Mouse (Mus musculus) ovary, postnatal 14 days (tissue): ENCODE results near the gene Ctrb1.
"Not testable (repeated sequence)": the region's sequence is repeated elsewhere in the genome, so short reads cannot be mapped to it uniquely, and the experiment has no call there.

ENCODE experiments used
- DNase-seq: peaks from one replicate; pipeline ENCODE4 v3.0.0; 2022; ENCODE audit warnings: low spot score

The Ctrb1 gene

GRCm38 (mm10) chr8:111680423-111681028, 10.3 kb downstream of the Ctrb1 start:
- DNase-seq = no peak

- no peak for DNase-seq
These were observed 12.0 kb downstream of the Ctrb1 start for GRCm38 (mm10) chr8:111678848-111679247.

- DNase-seq = peak; percentile 59
These were observed 12.7 kb downstream of the Ctrb1 start for GRCm38 (mm10) chr8:111678111-111678510.

DNA sequence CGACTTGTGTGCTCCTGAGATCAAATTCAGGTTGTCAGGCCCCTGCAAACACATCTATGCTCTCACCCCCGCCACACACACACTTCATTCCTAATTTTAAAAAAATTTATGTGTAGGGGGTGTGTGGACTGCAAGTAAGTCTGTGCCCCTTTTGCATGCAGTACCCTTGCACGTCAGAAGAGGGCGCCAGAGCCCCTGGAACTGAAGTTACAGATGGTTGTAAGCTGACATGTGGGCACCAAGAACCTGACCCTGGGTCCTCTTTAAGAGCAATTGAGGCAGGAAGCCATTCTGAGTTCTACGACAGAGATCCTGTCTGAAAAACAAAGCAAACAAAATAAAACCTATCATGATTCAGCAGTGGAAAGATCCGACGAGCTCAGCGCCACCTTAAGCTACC, 14.6 kb downstream of the Ctrb1 start:
- DNase-seq = no peak

DNA sequence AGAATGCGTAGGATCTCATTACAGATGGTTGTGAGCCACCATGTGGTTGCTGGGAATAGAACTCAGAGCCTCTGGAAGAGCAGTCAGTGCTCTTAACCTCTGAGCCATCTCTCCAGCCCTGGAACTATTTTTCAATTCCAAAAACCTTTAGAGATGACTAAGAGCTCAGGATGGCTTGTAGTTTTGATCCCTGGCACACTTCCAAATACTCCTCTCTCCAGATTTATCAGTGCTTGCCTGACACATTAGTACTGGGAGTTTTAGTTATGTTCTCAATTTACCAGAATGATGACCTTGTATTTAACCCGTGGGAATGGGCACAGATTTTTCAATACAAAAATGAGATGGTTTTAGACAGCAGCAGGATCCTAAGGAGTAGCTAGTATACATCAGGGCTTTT, 24.1 kb downstream of the Ctrb1 start:
- DNase-seq = no peak

- peak; percentile 74 for DNase-seq
These were observed 28.3 kb downstream of the Ctrb1 start for GRCm38 (mm10) chr8:111662473-111662872.

DNA sequence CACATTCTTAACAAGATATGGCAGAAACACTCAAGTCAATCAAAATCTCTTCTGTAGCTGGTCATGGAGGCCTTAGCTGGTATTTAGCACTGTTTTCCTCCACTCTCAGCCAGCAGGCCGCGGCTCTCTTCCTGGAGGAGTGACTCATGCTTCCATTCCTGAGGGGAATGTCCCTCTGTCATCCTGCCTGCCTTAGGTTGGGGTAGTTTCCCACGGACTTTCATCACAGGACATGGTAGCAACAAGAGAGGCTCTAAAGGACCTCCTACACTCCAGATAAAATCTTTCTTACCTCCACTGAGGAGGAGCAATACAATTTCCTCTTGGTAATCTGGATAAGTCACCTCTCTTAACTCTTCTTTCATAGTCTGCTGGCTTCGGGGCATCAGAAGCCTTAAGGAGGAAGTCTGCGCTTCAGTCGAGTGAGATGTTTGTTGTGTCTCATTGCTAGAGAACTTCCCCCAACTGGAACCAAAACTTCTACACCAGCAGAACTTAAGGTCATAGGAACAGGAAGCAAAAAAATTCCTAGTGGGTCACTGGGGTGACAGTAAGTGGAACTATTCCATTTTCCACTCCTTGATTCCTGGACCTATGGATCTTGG, 31.9 kb downstream of the Ctrb1 start:
- no peak for DNase-seq

DNA sequence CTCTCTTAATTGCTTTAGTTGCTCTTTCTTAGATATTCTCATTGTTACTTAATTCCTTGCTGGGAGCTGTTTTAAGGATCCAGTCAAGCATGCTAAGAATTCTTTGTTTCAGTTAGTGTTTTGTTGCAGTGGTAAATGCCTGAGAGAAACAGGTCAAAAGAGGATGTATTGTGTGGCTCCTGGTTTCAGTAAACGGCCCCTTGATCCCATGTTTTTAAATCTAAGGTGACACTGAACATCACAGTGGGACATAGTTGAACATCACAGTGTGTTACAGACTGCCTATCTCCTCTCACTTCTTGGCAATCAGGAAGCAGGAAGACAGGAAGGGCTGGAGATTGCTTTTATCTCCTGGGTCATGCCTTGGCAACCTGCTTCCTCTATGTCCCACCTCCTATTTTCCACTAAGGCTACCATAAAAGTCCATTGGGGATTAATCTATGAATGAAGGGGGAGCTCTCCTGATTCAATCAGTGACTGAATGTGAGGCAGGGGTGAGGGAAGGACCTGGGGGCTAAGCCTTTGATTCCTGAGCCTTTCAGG, 33.4 kb downstream of the Ctrb1 start:
- DNase-seq = no peak

- DNase-seq = no peak
These were observed 37.3 kb downstream of the Ctrb1 start for GRCm38 (mm10) chr8:111653524-111653923.

DNA sequence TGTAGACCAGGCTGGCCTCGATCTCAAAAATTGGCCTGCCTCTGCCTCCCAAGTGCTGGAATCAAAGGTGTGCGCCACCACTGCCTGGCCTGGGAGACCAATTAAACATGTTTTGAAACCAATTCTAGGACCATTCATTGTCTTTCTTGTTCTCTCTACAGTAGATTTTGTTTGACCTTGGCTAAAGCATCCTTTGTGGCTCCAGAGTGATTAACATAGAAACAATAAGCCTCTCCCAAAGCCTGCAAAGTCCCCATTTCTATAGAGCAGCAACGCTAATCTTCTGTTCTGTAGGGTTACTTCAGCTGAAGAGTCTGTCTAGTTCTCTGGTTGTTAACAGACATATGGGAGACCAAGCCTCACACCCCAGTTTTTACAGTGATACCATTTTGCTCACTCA, 40.2 kb downstream of the Ctrb1 start:
- DNase-seq = no peak

GRCm38 (mm10) chr8:111648834-111649233, 42.0 kb downstream of the Ctrb1 start:
- DNase-seq = no peak

DNA sequence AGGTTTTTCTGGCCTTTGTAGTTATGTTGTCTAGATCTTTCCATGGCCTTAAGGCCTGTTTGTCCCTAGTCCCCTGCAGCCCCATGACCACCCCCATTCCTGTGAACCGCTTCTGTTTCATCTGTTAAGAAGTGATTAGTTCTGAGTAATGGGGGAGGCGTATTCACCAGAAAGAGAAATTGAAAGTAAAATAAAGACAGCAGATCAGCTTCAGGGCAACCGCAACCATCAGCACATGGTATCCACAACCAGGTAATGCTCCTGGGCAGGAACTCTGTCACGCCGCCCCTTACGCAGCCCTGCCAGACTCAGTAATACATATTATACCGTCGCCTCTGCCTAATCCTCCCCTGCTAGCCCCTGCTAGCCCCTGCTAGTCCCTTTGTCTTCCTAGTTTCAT, 45.1 kb downstream of the Ctrb1 start:
- no peak for DNase-seq

DNA sequence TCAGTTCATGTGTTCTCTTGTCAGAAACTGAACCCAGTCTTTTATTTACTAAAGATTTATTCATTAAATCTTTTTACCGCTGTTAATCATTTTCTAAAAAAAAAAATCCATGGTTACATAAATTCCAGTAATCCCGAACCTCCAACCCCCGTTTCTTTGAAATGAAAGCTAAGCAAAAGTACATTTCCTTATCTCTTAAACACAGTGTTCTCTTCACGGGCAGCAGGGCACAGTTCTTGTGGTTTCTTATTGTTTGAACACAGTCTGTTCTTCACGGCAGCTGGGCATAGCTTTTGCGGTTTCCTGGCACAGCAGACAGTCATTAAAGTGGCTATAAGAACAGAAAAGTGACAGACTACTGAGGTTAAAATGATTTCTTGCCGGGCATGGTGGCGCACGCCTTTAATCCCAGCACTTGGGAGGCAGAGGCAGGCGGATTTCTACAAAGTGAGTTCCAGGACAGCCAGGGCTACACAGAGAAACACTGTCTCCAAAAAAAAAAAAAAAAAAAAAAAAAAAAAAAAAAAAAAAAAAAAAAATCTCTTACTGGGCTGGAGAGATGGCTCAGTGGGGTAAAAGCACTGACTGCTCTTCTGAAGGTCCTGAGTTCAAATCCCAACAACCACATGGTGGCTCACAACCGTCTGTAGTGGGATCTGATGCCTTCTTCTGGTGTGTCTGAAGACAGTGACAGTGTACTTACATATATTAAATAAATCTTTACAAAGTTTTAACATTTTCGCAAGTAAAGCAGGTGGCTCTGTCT, 46.3 kb downstream of the Ctrb1 start:
- not testable (repeated sequence) for DNase-seq

GRCm38 (mm10) chr8:111643264-111644141, 47.3 kb downstream of the Ctrb1 start, which contains the start of gene Zfp1:
TSS of gene Zfp1 (plus strand) at chr8:111643401.
- peak; percentile 83 for DNase-seq

DNA sequence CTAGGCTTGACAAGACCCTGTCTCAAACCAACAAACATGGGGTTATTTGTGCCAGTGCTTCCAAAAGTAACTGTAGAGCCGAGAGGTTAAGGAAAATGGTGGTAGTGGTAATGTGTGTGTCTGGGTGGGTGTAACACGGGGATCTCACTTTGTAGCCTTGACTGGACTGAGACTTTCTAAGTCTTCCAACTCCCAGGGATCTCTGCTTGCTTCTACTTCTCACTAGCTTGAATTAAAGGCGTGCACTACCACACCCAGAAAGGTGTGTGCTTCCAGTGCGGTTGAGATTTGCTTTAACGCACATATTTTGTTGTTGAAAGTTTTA, 47.9 kb downstream of the Ctrb1 start:
- DNase-seq = no peak

DNA sequence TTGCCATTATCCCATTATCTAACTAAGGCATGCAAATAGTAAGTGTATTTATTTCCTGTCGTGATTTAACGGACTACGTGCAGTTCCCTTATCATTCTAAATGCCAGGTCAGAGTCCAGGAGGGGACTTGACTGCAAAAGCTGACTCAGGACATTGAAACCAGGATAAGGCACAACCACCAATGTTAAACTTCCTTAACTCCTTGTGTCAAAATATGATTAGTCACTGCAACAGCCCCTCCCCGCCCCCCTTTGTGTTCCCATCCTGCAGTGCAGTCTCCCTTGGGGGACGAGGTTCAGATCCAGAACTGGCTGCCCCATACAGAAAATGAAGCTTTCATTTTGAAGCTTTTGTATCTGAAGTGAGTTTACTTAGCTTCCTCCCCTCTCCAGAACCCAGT, 48.3 kb downstream of the Ctrb1 start:
- no peak for DNase-seq

DNA sequence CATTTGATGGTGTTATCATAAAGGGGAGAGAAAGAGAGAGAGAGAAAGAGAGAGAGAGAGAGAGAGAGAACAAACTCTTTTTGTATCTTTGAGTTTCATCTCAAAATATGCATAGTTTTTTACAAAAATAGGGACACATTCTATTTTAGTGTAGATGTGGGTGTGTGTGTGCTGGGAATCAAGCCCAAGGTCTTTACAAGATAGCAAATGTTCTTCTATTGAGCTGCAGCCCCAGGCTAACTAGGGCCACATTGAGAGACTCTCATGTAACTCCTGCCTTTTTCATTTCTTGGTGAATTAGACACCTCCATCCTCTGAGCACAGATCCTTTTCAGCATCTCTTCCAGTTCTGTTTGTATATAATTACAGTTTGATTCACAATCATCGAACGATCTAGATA, 49.7 kb downstream of the Ctrb1 start:
- no peak for DNase-seq

- no peak for DNase-seq
These were observed 52.7 kb downstream of the Ctrb1 start for GRCm38 (mm10) chr8:111638086-111638485.
